Mouse (Mus musculus) C2C12 (cell line): ENCODE measurements at regions not wholly inside any gene's neighbourhood (a gene's known extent, or its start where the extent isn't known, plus 50 kb on each side); places are given as distances from the start of the nearest gene placed in this dataset.

Experiments used
- CEBPB ChIP-seq: IDR thresholded peaks from one replicate; pipeline ENCODE4 v1.6.1; 2011; ENCODE audit warnings: low read depth, mild to moderate bottlenecking, control low read depth, moderate library complexity
- CTCF ChIP-seq: IDR thresholded peaks from one replicate; pipeline ENCODE4 v1.5.1; 2011; ENCODE audit not compliant: control insufficient read depth, insufficient read depth, insufficient read length
- MAX ChIP-seq: IDR thresholded peaks from one replicate; pipeline ENCODE4 v1.6.1; 2011; ENCODE audit warnings: mild to moderate bottlenecking, control low read depth
- USF1 ChIP-seq: IDR thresholded peaks from one replicate; pipeline ENCODE4 v1.6.1; 2011; ENCODE audit warnings: low read depth, mild to moderate bottlenecking, control low read depth, moderate library complexity

- no peak for TF ChIP-seq MAX
- no peak for TF ChIP-seq USF1
- TF ChIP-seq CTCF: no peak
- TF ChIP-seq CEBPB: no peak
Observed at GRCm38 (mm10) chr2:106256012-106256411, 252.7 kb upstream of the Dnajc24 start.
